Mouse (Mus musculus) splenic B cell, adult 2 months (primary cell): ENCODE measurements at regions not wholly inside any gene's neighbourhood (a gene's known extent, or its start where the extent isn't known, plus 50 kb on each side); places are given as distances from the start of the nearest gene placed in this dataset.

Source experiments
- DNase-seq: peaks from one replicate; pipeline ENCODE4 v3.0.0-alpha.2; 2011; ENCODE audit warnings: low read depth, low spot score
- H3K27me3 ChIP-seq: 2 replicates; pipeline ENCODE4 v1.6.1; 2012; ENCODE audit warnings: mild to moderate bottlenecking, low read length, moderate library complexity, mixed read lengths; ENCODE audit not compliant: control insufficient read depth, poor library complexity, insufficient read depth, severe bottlenecking
- H3K36me3 ChIP-seq: 2 replicates; pipeline ENCODE4 v1.6.1; 2012; ENCODE audit warnings: mild to moderate bottlenecking, low read length, moderate library complexity, mixed read lengths; ENCODE audit not compliant: control insufficient read depth, poor library complexity, insufficient read depth, severe bottlenecking

- no peaks in the 10 kb centered on the region for H3K27me3 ChIP-seq
- H3K36me3 ChIP-seq, result no peaks in the 10 kb centered on the region
- no peak for DNase-seq
Measured at GRCm38 (mm10) chr13:97616919-97617318, 143.5 kb downstream of the Gm10260 start.

GRCm38 (mm10) chr13:97607221-97607723, 153.2 kb downstream of the Gm10260 start:
- Histone ChIP-seq H3K36me3 (no peaks in the 10 kb centered on the region), H3K27me3 (no peaks in the 10 kb centered on the region)
- DNase-seq, result peak; percentile 25

- H3K36me3 ChIP-seq, result no peaks in the 10 kb centered on the region
- no peaks in the 10 kb centered on the region for H3K27me3 ChIP-seq
- no peak for DNase-seq
Measured at GRCm38 (mm10) chr13:97604451-97604850, 156.0 kb downstream of the Gm10260 start.

- no peaks in the 10 kb centered on the region for H3K27me3 ChIP-seq
- DNase-seq, result no peak
- H3K36me3 ChIP-seq, result no peaks in the 10 kb centered on the region
Measured at GRCm38 (mm10) chr13:97601135-97601730, 159.2 kb downstream of the Gm10260 start.

GRCm38 (mm10) chr13:97600136-97600535, 160.3 kb downstream of the Gm10260 start:
- Histone ChIP-seq H3K27me3 (no peaks in the 10 kb centered on the region), H3K36me3 (no peaks in the 10 kb centered on the region)
- DNase-seq, result no peak

- H3K36me3 ChIP-seq, result no peaks in the 10 kb centered on the region
- DNase-seq, result no peak
- H3K27me3 ChIP-seq, result no peaks in the 10 kb centered on the region
Measured at GRCm38 (mm10) chr13:97598507-97599431, 161.7 kb downstream of the Gm10260 start.

- DNase-seq, result no peak
- H3K27me3 ChIP-seq, result no peaks in the 10 kb centered on the region
- H3K36me3 ChIP-seq, result no peaks in the 10 kb centered on the region
Measured at GRCm38 (mm10) chr13:97594851-97595250, 165.6 kb downstream of the Gm10260 start.

GRCm38 (mm10) chr13:97589626-97590025, 170.8 kb downstream of the Gm10260 start:
- DNase-seq, result no peak
- Histone ChIP-seq H3K36me3 (no peaks in the 10 kb centered on the region), H3K27me3 (no peaks in the 10 kb centered on the region)

GRCm38 (mm10) chr13:97588085-97588484, 172.3 kb downstream of the Gm10260 start:
- no peaks in the 10 kb centered on the region for H3K27me3 ChIP-seq
- no peak for DNase-seq
- no peaks in the 10 kb centered on the region for H3K36me3 ChIP-seq

- DNase-seq, result peak; percentile 6
- H3K36me3 ChIP-seq, result no peaks in the 10 kb centered on the region
- no peaks in the 10 kb centered on the region for H3K27me3 ChIP-seq
Measured at GRCm38 (mm10) chr13:97587088-97587487, 173.3 kb downstream of the Gm10260 start.

- Histone ChIP-seq H3K36me3 (no peaks in the 10 kb centered on the region), H3K27me3 (no peaks in the 10 kb centered on the region)
- no peak for DNase-seq
Measured at GRCm38 (mm10) chr13:97584045-97584444, 176.4 kb downstream of the Gm10260 start.

- H3K36me3 ChIP-seq, result no peaks in the 10 kb centered on the region
- DNase-seq, result no peak
- no peaks in the 10 kb centered on the region for H3K27me3 ChIP-seq
Measured at GRCm38 (mm10) chr13:97581380-97581779, 179.1 kb downstream of the Gm10260 start.

- H3K27me3 ChIP-seq, result no peaks in the 10 kb centered on the region
- H3K36me3 ChIP-seq, result no peaks in the 10 kb centered on the region
- no peak for DNase-seq
Measured at GRCm38 (mm10) chr13:97580241-97580874, 180.1 kb downstream of the Gm10260 start.

GRCm38 (mm10) chr13:97578595-97578994, 181.8 kb downstream of the Gm10260 start:
- Histone ChIP-seq H3K27me3 (no peaks in the 10 kb centered on the region), H3K36me3 (no peaks in the 10 kb centered on the region)
- no peak for DNase-seq
